Mouse (Mus musculus) mouse trophoblast stem cell (cell line): ENCODE results near the gene Dlx4.

ENCODE experiments used
- in situ Hi-C, 2 experiments: fragments of 300-500 bp; cut with MseI, MboI; formaldehyde crosslinking; loops; 2 replicates in 1 of 2; 3 replicates in 1 of 2; pipeline ENCODE4 v1.15.1; 2025

The Dlx4 gene

GRCm38 (mm10) chr11:95145851-95146403 is at the start of gene Dlx4:
Gene Dlx4 (minus strand): TSS chr11:95146263.
- in situ Hi-C loops, result no loop called here

- in situ Hi-C loops, result no loop called here
These were observed 43.8 kb upstream of the Dlx4 start for GRCm38 (mm10) chr11:95189863-95190262.

DNA sequence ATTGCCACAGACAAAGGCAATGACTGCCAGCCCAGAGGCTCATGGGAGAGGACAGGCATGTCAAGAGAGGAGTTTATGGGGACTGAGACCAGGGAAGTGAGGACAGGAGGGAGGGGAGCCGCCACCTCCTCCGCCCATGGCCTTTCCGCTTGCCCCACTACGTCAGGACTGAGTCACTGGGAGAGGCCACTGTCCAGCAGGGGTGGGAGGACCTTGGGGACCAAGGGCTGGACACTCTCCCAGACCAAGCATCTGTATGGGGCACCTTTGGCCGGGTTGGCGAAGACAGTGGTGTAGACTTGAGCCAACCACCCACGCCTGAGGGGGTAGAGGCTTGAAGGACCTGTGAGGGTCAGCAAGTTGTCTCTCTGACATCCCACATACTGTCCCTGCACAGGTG is 40.8 kb upstream of the Dlx4 start:
- in situ Hi-C loops, result no loop called here

DNA sequence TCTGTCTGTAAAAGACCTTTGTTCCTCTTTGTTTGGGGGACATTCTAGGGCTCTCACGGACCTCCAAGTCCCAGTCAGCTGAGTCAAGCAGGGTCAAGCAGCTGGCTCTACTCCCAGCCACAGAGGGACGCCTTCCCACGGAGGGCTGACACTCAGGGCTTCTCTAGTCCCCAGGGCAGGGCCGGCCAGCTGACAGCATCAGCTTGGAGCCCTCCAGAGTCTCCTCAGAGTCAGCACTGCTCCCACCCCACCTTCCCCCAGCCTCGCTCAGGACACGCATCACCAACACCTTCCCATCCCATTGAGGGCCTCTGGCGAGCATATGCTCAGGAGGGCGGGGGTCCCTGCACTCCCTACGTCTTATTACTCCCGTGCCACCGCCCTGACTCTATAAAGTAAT is 39.6 kb upstream of the Dlx4 start:
- in situ Hi-C loops, result no loop called here

DNA sequence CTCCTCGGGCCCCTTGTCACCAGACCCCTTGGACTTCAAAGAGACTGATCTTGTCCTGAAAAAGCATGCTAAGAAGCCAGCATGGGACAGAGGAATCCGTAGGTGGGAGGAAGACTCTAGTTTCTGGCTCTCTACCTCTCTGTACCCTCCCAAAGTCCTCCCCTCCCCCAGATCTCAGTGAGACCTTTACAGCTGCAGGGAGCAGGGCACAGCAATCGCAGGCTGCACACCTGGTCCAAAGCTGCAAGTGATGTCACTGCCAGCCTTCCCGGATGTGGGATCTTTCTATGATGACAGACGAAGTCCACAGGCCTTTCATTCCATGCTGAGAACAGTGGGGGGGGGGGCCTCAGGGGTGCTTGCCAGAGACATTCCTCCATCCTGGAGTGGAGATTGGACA is 38.5 kb upstream of the Dlx4 start:
- in situ Hi-C loops, result no loop called here

DNA sequence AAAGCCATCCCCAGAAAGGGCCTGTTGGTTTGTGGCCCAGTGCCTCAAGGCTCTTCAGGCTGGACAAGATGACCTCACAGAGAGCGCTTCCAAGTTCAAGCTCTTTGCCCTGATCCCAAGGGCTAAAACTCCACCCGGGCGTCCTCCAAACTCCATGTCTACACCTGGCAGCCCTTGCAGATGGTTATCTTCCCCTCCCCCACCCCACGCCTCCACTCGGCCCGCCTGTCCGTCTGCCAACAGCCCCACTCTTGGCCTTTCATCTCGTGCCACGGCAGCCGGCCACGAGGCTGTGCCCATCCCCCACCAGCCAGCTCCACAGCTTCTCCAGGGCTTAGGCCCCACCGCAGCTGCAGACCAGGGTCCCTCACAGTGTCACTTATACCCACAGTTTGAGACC is 33.2 kb upstream of the Dlx4 start:
- in situ Hi-C loops, result no loop called here

DNA sequence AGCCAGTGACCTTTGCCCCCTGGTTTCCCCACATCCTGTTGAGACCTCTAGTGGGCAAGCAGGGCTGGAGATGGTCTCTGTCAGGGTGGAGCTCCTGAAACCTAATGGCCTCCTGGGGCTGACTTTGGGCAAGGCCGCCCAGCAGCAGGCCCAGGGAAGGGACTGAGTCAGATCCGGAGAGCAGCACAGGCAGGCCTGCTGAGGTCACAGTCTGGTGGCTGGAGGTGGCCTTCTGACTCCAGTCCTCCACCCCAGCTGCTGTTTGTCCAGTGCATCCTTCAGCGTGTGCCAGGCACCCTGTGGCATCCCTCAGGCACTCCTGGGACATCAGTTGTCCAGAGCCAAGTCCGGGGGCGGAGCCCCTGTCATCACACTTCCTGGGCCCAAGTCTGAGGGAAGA is 19.8 kb upstream of the Dlx4 start:
- in situ Hi-C loops, result no loop called here

DNA sequence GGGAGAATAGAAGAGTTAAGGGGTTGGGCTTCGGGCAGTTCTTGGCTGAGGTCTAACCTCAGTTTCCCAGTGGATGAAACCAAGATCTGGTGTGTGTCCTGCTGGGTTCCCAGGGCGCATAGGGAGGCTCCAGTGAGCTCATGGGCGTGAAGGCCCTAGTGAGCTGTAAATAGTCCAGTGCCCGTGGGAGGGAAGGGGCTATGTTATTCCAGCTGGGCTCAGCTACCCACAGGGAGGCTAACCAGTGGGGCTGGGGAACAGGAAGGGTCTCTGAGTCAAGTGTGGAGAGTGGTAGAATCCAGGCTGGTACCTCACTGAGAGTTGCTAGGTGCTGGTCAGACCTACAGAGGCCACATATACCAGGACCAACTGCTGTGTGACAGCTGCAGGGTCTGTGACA is 15.6 kb upstream of the Dlx4 start:
- in situ Hi-C loops, result no loop called here

- in situ Hi-C loops, result no loop called here
These were observed 14.6 kb upstream of the Dlx4 start for GRCm38 (mm10) chr11:95160693-95161092.

GRCm38 (mm10) chr11:95159763-95160371 is 13.8 kb upstream of the Dlx4 start:
- in situ Hi-C loops, result no loop called here

DNA sequence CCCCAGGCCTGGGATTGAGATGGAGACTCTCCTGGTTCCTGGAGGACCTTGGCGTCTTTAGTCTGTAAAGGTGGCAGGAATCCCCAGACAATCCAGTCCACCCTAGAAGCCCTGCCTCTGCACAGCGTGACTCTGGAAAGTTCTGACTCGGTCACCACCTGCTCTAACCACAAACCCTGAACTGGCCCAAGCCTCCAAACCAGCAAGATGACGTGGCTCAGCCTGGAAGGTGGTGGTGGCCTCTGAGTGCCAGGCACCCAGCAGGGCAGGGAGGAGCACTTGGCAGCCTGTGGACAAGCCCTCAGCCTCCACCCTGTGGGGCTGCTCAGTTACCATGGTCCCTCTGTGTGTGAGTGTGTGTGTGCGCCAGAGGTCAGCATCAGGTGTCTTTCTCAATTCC is 11.8 kb upstream of the Dlx4 start:
- in situ Hi-C loops, result no loop called here

DNA sequence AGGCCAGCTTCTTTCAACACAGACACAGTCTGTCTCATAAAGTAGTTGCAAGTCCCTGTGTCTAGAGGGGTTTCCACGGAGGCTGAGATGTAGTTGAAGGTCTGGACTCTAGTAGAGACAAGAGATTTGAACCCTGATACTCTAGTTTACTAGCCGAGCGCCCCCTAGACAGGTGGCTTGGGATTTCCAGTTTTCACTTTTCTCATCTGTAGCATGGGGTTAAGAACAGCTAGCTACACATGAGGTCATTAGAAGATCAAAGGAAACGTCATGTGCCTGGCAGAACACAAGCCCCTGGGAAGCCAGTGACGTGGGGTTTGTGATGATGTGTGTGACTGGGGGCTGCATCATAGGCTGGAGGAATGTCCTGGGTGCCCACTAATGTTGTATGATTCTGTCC is 11.3 kb upstream of the Dlx4 start:
- in situ Hi-C loops, result no loop called here

GRCm38 (mm10) chr11:95155511-95155910 is 9.4 kb upstream of the Dlx4 start:
- in situ Hi-C loops, result no loop called here

DNA sequence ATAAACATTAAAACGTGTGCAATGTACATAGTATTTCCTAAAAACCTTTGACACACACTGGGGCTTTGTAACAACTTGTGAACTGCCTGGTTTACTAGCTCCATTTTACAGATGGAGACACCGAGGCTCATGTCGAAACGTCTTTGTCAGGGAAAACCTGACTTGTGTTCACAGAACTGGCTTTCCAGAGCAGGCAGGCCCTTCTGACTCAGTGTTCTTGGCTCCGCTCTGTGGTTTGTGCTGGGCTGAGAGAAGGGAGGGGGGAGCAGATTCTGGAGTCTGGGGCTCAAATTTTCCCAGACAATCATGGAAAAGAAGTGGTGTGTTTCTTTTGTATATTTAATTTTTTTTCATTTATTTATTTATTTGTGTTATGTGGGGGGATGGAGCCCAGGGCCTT is 7.6 kb upstream of the Dlx4 start:
- in situ Hi-C loops, result no loop called here

DNA sequence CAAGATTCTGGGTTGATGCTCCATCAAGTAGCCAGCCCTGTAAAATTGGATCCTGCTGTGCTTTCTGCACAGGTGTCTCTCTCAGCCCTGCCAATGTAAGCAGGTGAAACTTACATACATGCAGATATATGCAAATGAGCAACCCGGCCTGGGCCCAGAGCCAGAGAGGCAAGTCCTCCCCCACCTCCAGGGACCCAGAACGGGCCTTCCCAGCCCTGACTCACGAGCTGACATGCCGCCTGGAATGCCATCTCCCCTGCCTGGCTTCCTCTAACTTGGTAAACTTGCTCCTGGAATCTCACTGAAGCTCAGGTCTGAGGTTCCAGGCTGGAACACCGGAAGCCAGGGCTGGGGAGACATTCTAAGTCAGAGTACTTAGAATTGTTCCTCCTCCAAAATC is 7.1 kb upstream of the Dlx4 start:
- in situ Hi-C loops, result no loop called here

- in situ Hi-C loops, result no loop called here
These were observed 4.4 kb upstream of the Dlx4 start for GRCm38 (mm10) chr11:95150269-95151049.

GRCm38 (mm10) chr11:95149462-95150268 is 3.6 kb upstream of the Dlx4 start:
- in situ Hi-C loops, result no loop called here

- in situ Hi-C loops, result no loop called here
These were observed 2.7 kb upstream of the Dlx4 start for GRCm38 (mm10) chr11:95148754-95149153.

DNA sequence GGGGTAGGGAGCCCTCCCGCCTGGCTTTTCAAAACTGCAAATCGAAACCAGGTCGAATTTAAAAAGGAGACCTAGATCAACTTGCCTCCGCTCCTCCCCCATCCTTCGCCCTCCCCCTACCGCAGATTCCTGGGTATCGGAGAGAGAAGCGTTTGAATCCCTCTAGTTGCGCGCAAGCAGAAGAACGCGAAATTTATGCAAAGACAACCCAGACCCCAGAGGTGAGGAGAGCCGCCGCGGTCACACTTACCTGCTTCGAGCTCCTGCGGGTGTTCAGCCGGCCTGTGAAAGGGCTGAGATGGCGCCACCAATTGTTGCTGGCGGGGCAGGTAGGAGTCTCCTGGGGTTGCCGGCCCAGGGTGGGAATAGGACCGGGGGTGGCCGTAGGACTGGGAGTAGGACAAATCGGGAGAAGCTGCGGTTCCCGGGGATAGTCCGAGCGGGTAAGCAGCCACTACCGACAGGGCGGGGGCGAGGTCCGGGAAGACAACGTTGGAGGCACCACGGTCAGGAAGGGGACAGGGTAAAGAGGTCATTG is 1.0 kb downstream of the Dlx4 start:
- in situ Hi-C loops, result no loop called here

- in situ Hi-C loops, result no loop called here
These were observed 1.7 kb downstream of the Dlx4 start for GRCm38 (mm10) chr11:95144091-95144945.

DNA sequence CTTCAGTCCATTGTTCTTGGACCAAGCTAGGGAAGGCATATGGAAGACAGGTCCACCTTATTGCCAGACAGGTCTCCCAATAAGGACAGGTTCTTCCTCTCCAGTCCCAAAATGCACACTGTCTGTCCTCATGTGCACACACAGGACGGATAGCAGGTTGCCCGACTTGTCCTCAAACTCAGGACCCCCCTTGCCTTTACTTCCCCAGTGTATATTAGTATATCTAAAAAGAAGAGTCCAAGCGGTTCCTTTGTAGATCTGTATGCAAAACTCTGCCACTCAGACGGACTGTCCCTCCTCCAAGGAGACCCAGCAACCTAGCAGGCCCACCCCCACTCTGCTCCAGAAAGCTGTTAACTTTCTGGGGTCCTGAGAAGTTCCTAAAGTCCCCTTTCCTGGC is 2.4 kb downstream of the Dlx4 start:
- in situ Hi-C loops, result no loop called here
